Mouse (Mus musculus): ENCODE data around the gene Iscu. TPM values are rescaled to one million over a fixed set of nuclear protein-coding genes. Genes with fewer than 3 reads are reported as not detected.

Iscu gene
- polyA plus RNA-seq, 1 experiment from 2014 or later, result 77.8 TPM

DNA sequence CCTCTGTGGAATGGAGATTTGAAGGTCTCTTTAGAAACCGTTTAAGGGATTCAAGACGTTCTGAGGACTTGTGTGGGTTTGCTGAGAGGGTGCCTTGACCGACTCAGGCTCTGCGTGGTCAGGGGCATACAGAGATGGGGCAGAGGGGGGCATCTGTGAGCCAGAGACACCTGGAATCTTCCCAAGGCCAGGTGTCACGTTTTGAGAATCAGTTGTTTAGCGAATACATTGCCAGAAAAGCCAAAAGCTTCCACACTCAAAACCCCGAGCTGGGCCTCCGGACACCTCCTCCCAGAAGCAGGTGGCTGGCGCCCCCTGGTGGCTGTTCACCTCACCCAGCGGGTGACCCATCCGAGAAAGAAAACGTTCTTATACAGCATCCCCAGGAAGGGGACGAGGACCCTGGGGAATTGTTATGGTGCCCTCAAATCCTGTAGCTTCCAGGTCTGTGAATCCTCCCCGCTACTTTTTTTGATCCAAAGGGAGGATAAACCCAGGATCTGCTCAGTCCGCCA lies 43.1 kb downstream of the Iscu start:
- no peak overlapping the region for H3K4me3 ChIP-seq (ENCODE audit: low read depth, low read length)
- WGBS, result 13% methylated on average over 15 of the region's 15 CpGs
- H3K27me3 ChIP-seq (ENCODE audit: control insufficient read depth, insufficient read depth, low read depth, low read length), result no peaks in the 10 kb centered on the region; the same call in 1 of the 2 replicates
- H3K36me3 ChIP-seq (ENCODE audit: control insufficient read depth, insufficient read depth, low read length), result no peaks in the 10 kb centered on the region
- 0 out of 2 replicates have a peak, but pooled peaks cover 2% of the 10 kb centered on the region for H3K4me1 ChIP-seq (ENCODE audit: control insufficient read depth, insufficient read depth, low read length)
- no peak overlapping the region for H3K27ac ChIP-seq (ENCODE audit: low read length)
- no peak overlapping the region for H3K9ac ChIP-seq (ENCODE audit: low read depth, low read length)
- H3K4me2 ChIP-seq (ENCODE audit: low read length), result no peak overlapping the region
- no peaks in the 10 kb centered on the region; the same call in 1 of the 2 replicates for H3K9me3 ChIP-seq (replicated peaks; ENCODE audit: control insufficient read depth, low read length, poor library complexity, severe bottlenecking)
- no peak for ATAC-seq

DNA sequence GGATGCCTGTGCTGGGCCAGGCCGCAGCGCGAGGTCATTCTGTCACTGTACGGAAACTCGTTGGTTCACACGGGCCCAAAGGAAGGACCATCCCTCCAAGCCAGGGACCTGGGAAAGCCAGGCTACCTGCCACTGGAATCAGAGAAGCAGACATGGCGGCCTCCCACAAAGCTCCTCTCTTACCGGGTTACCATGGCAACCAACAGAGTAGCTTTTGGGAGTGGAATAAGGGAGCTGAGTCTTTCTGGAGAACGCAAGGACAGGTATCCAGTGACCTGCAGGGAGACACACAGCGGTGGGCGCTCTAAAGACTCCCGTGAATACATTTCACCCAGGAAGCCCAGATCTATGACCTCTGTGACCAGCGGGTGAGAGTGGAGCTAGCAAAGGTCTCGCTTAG lies 46.0 kb downstream of the Iscu start:
- 0 out of 2 replicates have a peak, but pooled peaks cover 2% of the 10 kb centered on the region for H3K4me1 ChIP-seq (ENCODE audit: control insufficient read depth, insufficient read depth, low read length)
- H3K9ac ChIP-seq (ENCODE audit: low read depth, low read length), result no peak overlapping the region
- H3K4me2 ChIP-seq (ENCODE audit: low read length), result peak overlapping the region; percentile 31; the same call in 1 of the 2 replicates
- WGBS, result 65% methylated on average over 14 of the region's 14 CpGs
- H3K27me3 ChIP-seq (ENCODE audit: control insufficient read depth, insufficient read depth, low read depth, low read length), result no peaks in the 10 kb centered on the region; the same call in 1 of the 2 replicates
- H3K9me3 ChIP-seq (replicated peaks; ENCODE audit: control insufficient read depth, low read length, poor library complexity, severe bottlenecking), result no peaks in the 10 kb centered on the region; the same call in 1 of the 2 replicates
- H3K27ac ChIP-seq (ENCODE audit: low read length), result no peak overlapping the region; the same call in 1 of the 2 replicates
- no peak overlapping the region for H3K4me3 ChIP-seq (ENCODE audit: low read depth, low read length)
- no peaks in the 10 kb centered on the region for H3K36me3 ChIP-seq (ENCODE audit: control insufficient read depth, insufficient read depth, low read length)
- peak; percentile 56; the same call in 1 of the 2 replicates for ATAC-seq

DNA sequence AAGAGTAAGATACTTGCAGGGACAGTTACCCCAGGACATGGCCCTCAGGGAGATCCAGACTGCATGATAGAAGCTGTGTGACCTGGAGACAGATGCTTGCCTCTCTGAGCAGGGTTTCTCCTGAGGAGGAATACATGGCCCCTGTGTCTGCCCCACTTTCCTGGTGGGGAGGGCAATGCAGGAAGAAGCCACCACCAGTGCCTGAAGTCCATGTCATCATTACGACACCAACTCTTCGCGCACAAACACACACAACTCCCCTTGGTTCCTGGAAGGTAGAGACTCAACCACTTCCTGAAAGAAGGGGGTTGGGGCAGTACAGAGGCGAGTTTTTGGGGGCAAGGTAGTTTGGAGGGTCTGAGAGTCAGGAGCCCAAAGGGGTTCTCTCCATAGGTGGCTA lies 51.7 kb downstream of the Iscu start:
- no peak overlapping the region for H3K9ac ChIP-seq (ENCODE audit: low read depth, low read length)
- no peaks in the 10 kb centered on the region for H3K27me3 ChIP-seq (ENCODE audit: control insufficient read depth, insufficient read depth, low read depth, low read length)
- no peak for ATAC-seq
- 91% methylated on average over 4 of the region's 4 CpGs for WGBS
- no peak overlapping the region for H3K4me3 ChIP-seq (ENCODE audit: low read depth, low read length)
- H3K9me3 ChIP-seq (replicated peaks; ENCODE audit: control insufficient read depth, low read length, poor library complexity, severe bottlenecking), result no peaks in the 10 kb centered on the region
- H3K4me1 ChIP-seq (ENCODE audit: control insufficient read depth, insufficient read depth, low read length), result no peaks in the 10 kb centered on the region
- no peak overlapping the region for H3K27ac ChIP-seq (ENCODE audit: low read length)
- H3K4me2 ChIP-seq (ENCODE audit: low read length), result no peak overlapping the region
- H3K36me3 ChIP-seq (ENCODE audit: control insufficient read depth, insufficient read depth, low read length), result no peaks in the 10 kb centered on the region

DNA sequence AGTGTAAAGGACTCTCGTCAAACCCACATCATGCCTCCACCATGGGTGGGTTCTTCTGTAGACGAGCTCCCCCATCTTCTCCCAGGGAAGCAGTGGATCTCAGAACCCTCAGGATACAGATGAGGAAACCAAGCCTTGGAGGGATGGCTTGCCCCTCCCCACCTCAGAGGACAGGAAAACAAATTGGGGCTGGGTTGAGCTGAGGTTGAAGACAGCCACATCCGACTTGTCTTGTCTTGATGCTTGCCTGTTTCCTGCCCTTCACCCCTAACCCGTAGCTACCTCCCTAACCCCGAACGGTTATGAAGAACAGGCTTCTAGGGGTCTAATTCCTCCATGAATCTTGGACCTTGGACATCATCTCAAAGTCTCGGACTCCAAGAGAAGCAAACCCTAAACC lies 53.0 kb downstream of the Iscu start:
- Histone ChIP-seq H3K27me3 (ENCODE audit: control insufficient read depth, insufficient read depth, low read depth, low read length) (no peaks in the 10 kb centered on the region), H3K4me1 (ENCODE audit: control insufficient read depth, insufficient read depth, low read length) (no peaks in the 10 kb centered on the region), H3K4me2 (ENCODE audit: low read length) (no peak overlapping the region), H3K27ac (ENCODE audit: low read length) (no peak overlapping the region), H3K36me3 (ENCODE audit: control insufficient read depth, insufficient read depth, low read length) (no peaks in the 10 kb centered on the region), H3K9ac (ENCODE audit: low read depth, low read length) (no peak overlapping the region), H3K4me3 (ENCODE audit: low read depth, low read length) (no peak overlapping the region), H3K9me3 (replicated peaks; ENCODE audit: control insufficient read depth, low read length, poor library complexity, severe bottlenecking) (no peaks in the 10 kb centered on the region)
- no peak for ATAC-seq
- 89% methylated on average over 7 of the region's 7 CpGs for WGBS

DNA sequence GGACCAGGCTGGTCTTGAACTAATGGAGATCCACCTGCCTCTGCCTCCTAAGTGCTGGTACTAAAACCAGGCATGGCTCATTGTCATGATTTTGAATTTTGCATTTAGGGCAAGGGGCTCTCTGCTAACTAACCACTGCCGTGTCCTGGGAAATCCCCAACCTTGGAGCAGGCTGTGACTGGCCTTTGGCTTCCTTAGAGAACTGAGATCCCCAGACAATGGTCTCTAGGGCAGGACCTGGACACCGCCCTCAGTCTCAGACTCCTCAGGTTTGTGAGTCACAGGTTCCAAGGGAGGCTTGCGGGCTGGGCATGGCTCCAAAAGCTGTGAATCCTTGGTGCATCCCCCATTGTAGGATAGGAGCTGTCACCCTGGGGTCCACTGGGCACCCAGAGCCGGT lies 54.1 kb downstream of the Iscu start:
- Histone ChIP-seq H3K4me1 (ENCODE audit: control insufficient read depth, insufficient read depth, low read length) (no peaks in the 10 kb centered on the region), H3K4me2 (ENCODE audit: low read length) (no peak overlapping the region), H3K36me3 (ENCODE audit: control insufficient read depth, insufficient read depth, low read length) (no peaks in the 10 kb centered on the region), H3K27ac (ENCODE audit: low read length) (no peak overlapping the region), H3K9me3 (replicated peaks; ENCODE audit: control insufficient read depth, low read length, poor library complexity, severe bottlenecking) (no peaks in the 10 kb centered on the region), H3K27me3 (ENCODE audit: control insufficient read depth, insufficient read depth, low read depth, low read length) (no peaks in the 10 kb centered on the region), H3K4me3 (ENCODE audit: low read depth, low read length) (no peak overlapping the region), H3K9ac (ENCODE audit: low read depth, low read length) (no peak overlapping the region)
- ATAC-seq, result no peak
- WGBS, result 92% methylated on average over 4 of the region's 4 CpGs

Other genes with a start within 250 kb of the Iscu start
- 1.2 and 1.3 TPM in 2 replicates for gene Cmklr1, start 122.3 kb upstream of the Iscu start, polyA plus RNA-seq (2015; fragmentation: Nextera tagmentation; extraction: Ambion mirVana)
- gene 1700069L16Rik, start 48.0 kb upstream of the Iscu start, polyA plus RNA-seq (2015; fragmentation: Nextera tagmentation; extraction: Ambion mirVana), result not detected in 2 replicates
- gene Ficd, start 36.9 kb upstream of the Iscu start, polyA plus RNA-seq (2015; fragmentation: Nextera tagmentation; extraction: Ambion mirVana), result 9.4 and 10.9 TPM in 2 replicates
- gene Sart3, start 238 bp upstream of the Iscu start, polyA plus RNA-seq (2015; fragmentation: Nextera tagmentation; extraction: Ambion mirVana), result 39.8 and 47.5 TPM in 2 replicates
- 4.8 and 5.0 TPM in 2 replicates for gene Tmem119, start 27.8 kb downstream of the Iscu start, polyA plus RNA-seq (2015; fragmentation: Nextera tagmentation; extraction: Ambion mirVana)
- gene Selplg, start 59.9 kb downstream of the Iscu start, polyA plus RNA-seq (2015; fragmentation: Nextera tagmentation; extraction: Ambion mirVana), result 1.6 and 2.0 TPM in 2 replicates
- gene Coro1c, start 136.0 kb downstream of the Iscu start, polyA plus RNA-seq (2015; fragmentation: Nextera tagmentation; extraction: Ambion mirVana), result 201 and 209 TPM in 2 replicates
- gene Ssh1, start 221.1 kb downstream of the Iscu start, polyA plus RNA-seq (2015; fragmentation: Nextera tagmentation; extraction: Ambion mirVana), result 9.4 and 13.7 TPM in 2 replicates
- not detected in 2 replicates for gene Dao, start 231.0 kb downstream of the Iscu start, polyA plus RNA-seq (2015; fragmentation: Nextera tagmentation; extraction: Ambion mirVana)